Mouse (Mus musculus) limb, embryonic 14.5 days (tissue): ENCODE measurements around the gene Enthd1. TPM values are rescaled to one million over a fixed set of nuclear protein-coding genes. Genes with fewer than 3 reads are reported as not detected.

Experiments
- ATAC-seq: fragments of 200-750 bp; cut with Nextera tagmentation; 2 replicates; pipeline ENCODE4 v1.8.0; 2017; ENCODE audit warnings: low read depth, moderate number of reproducible peaks, moderate TSS enrichment; ENCODE audit not compliant: low FRiP score
- DNase-seq: peaks from one replicate; pipeline ENCODE4 v3.0.0-alpha.2; 2015; ENCODE audit warnings: low spot score
- H3K27ac ChIP-seq: fragments of 300-500 bp; sonication (generic); replicated peaks from 2 replicates; pipeline ENCODE4 v1.5.1; 2014; ENCODE audit warnings: low read depth, mild to moderate bottlenecking, low read length, moderate library complexity, mixed read lengths
- H3K27me3 ChIP-seq: fragments of 300-500 bp; sonication (generic); 2 replicates; pipeline ENCODE4 v1.6.1; 2014; ENCODE audit warnings: low read length, mixed read lengths; ENCODE audit not compliant: control insufficient read depth, insufficient read depth
- H3K36me3 ChIP-seq: fragments of 300-500 bp; sonication (generic); 2 replicates; pipeline ENCODE4 v1.6.1; 2014; ENCODE audit warnings: mild to moderate bottlenecking, low read length, moderate library complexity, mixed read lengths; ENCODE audit not compliant: control insufficient read depth, insufficient read depth
- H3K4me1 ChIP-seq: fragments of 300-500 bp; sonication (generic); 2 replicates; pipeline ENCODE4 v1.6.1; 2014; ENCODE audit warnings: antibody characterized with exemption, low read length, mixed read lengths; ENCODE audit not compliant: control insufficient read depth, insufficient read depth
- H3K4me2 ChIP-seq: fragments of 300-500 bp; sonication (generic); replicated peaks from 2 replicates; pipeline ENCODE4 v1.6.1; 2014; ENCODE audit warnings: low read depth, mild to moderate bottlenecking, low read length, moderate library complexity; ENCODE audit not compliant: severe bottlenecking
- H3K4me3 ChIP-seq: fragments of 300-500 bp; sonication (generic); replicated peaks from 2 replicates; pipeline ENCODE4 v1.5.1; 2014; ENCODE audit warnings: low read length
- H3K9ac ChIP-seq: fragments of 300-500 bp; sonication (generic); 2 replicates; pipeline ENCODE4 v1.6.1; 2014; ENCODE audit warnings: mild to moderate bottlenecking, low read depth, low read length, moderate library complexity; ENCODE audit not compliant: severe bottlenecking
- H3K9me3 ChIP-seq: fragments of 300-500 bp; sonication (generic); 2 replicates; pipeline ENCODE4 v1.6.1; 2016; ENCODE audit warnings: low read length; ENCODE audit not compliant: control insufficient read depth
- POLR2A ChIP-seq: fragments of 200-500 bp; IDR thresholded peaks from 2 replicates; pipeline ENCODE4 v1.8.0; 2012; ENCODE audit warnings: inconsistent platforms, mild to moderate bottlenecking, moderate library complexity, borderline replicate concordance; ENCODE audit not compliant: insufficient read depth, insufficient read length; ENCODE audit errors: extremely low read depth
- WGBS: fragments of 180-500 bp; shearing (Covaris S2); extraction: QIAGEN DNeasy Blood & Tissue Kit; methylation state at CpG from one replicate; pipeline ENCODE4 v1.1.7; 2014; 5-methylcytosine and 5-hydroxymethylcytosine counted together
- polyA plus RNA-seq, 2 experiments: library from polyadenylated mRNA; depleted of rRNA in 1 of 2; stranded (reverse) in 1 of 2; unstranded in 1 of 2; fragments of >200 nt; fragmentation: Nextera tagmentation in 1 of 2; extraction: Ambion mirVana in 1 of 2; gene quantifications; 2 replicates each; pipeline versions ENCODE4 v1.2.1 to v1.2.3; 2012 to 2014

Gene Enthd1
- polyA plus RNA-seq, 2 experiments: 0.04 TPM; not detected in 1

DNA sequence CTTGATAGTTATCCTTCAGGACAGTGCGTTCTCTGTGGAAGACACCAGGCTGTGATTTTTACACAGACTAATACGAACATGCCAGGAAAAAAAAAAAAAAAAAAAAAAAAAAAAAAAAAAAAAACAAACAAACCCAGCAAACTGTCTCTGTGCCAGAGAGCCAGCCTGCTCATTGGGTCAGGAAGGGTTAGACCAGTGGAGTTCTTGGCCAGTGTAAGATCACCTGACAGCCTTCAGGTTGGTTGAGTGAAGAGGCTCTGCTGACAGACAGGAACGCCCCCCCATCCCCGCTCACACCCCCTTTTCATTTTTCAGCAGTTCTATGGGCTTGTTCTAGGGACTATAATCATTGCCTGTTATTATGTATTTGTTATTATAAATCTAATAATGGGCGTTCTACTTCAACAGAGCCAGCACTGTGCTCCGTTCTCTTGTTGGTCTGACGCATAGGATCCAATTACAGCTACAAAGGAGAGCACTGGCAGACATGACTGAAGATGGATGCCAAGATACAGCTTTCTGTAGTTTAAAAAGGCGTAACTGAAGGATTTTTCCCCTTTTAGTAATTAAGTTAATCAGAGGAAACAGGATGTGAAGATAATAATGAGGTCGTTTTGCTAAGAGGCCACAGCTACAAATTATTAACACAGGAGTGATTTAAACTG lies 81.8 kb downstream of the Enthd1 start:
- Histone ChIP-seq H3K9me3 (no peaks in the 10 kb centered on the region), H3K4me3 (no peak overlapping the region), H3K4me1 (no peaks in the 10 kb centered on the region), H3K27me3 (no peaks in the 10 kb centered on the region), H3K27ac (no peak overlapping the region), H3K36me3 (no peaks in the 10 kb centered on the region), H3K9ac (no peak overlapping the region), H3K4me2 (no peak overlapping the region)
- TF ChIP-seq POLR2A: no peak
- WGBS: 52% methylated on average over 9 of the region's 9 CpGs
- ATAC-seq (no peak), DNase-seq (no peak)

DNA sequence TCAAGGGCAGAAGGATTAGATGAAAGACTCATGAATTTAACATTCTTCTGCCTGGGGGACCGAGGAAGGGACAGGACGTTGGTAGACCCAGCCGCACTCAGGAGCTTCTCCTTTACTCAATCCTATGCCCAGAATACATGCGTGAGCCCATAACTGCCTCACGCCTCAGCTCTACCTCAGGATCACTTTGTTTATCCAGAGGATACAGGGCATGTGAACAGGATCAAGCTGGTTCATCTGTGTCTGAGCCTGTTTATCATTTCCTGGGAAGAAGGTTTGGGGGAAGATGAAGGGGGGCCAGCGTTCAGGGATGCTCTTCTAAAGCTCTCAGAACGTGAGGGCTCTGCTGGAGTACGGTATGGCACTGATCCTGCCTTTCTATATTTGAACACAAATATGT lies 82.6 kb downstream of the Enthd1 start:
- no peak for DNase-seq
- 66% methylated on average over 8 of the region's 8 CpGs for WGBS
- Histone ChIP-seq H3K9ac (no peak overlapping the region), H3K4me2 (no peak overlapping the region), H3K4me1 (no peaks in the 10 kb centered on the region), H3K27me3 (no peaks in the 10 kb centered on the region), H3K27ac (no peak overlapping the region), H3K36me3 (no peaks in the 10 kb centered on the region), H3K4me3 (no peak overlapping the region), H3K9me3 (no peaks in the 10 kb centered on the region)
- TF ChIP-seq POLR2A: no peak
- ATAC-seq: no peak

DNA sequence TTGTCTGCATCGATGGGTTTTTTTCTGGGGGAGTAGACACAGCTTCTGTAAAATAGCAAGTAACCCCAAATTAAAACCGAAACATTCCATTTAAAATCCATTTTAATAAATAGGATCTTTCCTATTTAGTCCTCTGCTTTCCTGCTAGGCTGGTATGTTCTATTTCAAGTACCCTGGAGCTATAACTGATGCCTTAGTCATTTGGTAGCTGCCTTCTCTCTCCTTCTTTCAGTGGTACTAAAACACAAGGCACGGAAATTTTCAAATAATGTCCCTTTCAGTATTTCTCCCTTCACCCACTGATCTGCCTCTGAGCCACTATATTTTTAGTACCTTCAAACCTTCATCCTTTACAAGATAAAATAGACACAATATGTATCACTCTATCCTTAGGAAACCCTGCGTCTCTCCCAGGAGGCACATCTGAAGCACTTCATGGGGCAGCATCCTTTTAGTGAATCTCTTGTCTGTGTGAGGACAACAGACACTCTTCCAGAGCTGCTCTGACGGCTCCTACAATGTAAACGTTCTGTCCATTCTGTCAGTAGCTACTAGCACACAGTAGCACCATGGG lies 90.4 kb downstream of the Enthd1 start:
- Histone ChIP-seq H3K27me3 (no peaks in the 10 kb centered on the region), H3K36me3 (no peaks in the 10 kb centered on the region), H3K9me3 (no peaks in the 10 kb centered on the region), H3K4me2 (no peak overlapping the region), H3K4me1 (no peaks in the 10 kb centered on the region), H3K4me3 (no peak overlapping the region), H3K9ac (no peak overlapping the region), H3K27ac (no peak overlapping the region)
- DNase-seq (no peak), ATAC-seq (no peak)
- WGBS: 76% methylated on average over 6 of the region's 6 CpGs
- TF ChIP-seq POLR2A: no peak

DNA sequence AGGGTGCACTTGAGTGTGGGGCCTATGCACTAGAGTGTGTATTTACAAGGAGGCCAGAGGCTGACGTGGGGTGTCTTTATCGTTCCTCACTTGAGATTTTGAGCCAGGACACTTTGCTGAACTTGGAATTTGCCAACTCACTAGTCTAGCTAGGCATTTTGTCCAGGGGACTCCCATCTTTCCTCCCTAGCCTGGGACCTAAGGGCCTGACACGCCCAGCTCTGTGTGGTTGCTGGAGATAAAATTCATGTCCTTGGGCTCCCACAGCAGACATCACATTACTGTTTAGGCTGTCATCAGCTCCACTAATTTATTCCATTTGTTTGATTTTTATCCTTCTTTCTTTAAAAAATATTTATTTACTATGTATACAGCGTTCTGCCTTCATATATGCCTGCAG lies 97.1 kb downstream of the Enthd1 start:
- Histone ChIP-seq H3K27ac (no peak overlapping the region), H3K9ac (no peak overlapping the region), H3K4me1 (no peaks in the 10 kb centered on the region), H3K36me3 (no peaks in the 10 kb centered on the region), H3K9me3 (no peaks in the 10 kb centered on the region), H3K4me3 (no peak overlapping the region), H3K4me2 (no peak overlapping the region), H3K27me3 (no peaks in the 10 kb centered on the region)
- ATAC-seq (no peak), DNase-seq (no peak)
- 88% methylated on average over 4 of the region's 4 CpGs for WGBS
- TF ChIP-seq POLR2A: no peak

DNA sequence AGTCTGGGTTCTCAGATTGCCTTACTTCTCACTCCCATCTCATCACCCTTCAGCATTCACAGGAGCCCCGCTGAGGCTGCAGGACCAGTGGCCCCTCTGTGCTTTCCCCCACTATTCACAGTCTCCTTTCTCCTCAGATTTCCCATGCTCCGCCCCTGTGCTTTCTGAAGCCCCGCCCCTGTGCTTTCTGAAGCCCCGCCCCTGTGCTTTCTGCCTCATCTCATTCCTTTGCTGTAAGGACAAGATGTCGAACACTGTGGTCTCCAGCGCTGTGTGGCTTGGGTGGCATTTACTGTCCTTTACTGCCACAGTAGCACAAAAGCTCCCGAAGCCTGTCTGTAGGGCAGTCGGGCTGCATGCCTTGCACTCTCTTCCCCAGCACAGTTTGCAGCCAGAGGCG lies 102.8 kb downstream of the Enthd1 start:
- Histone ChIP-seq H3K9me3 (no peaks in the 10 kb centered on the region), H3K36me3 (no peaks in the 10 kb centered on the region), H3K4me2 (peak overlapping the region; percentile 34), H3K27me3 (no peaks in the 10 kb centered on the region), H3K27ac (no peak overlapping the region), H3K9ac (no peak overlapping the region), H3K4me3 (peak overlapping the region; percentile 15), H3K4me1 (peaks cover 4% of the 10 kb centered on the region; the same call in 1 of the 2 replicates)
- peak; percentile 13 for DNase-seq
- ATAC-seq: peak; percentile 41; the same call in 1 of the 2 replicates
- no peak for TF ChIP-seq POLR2A
- WGBS: 1% methylated on average over 9 of the region's 9 CpGs
